In genomic region chr10:14401744-14402143, GRCm38 (mm10) we compare ENCODE assay signal across 16 mouse cellular contexts.
DNase-seq lines count a peak whose midpoint lies in the region; ATAC-seq and TF ChIP-seq lines count a peak whose summit lies in the region.
"Had no signal": no experiment of that assay in that cellular context is flagged by ENCODE, and none has a peak within 500 bp of the region (broad histone marks: within the 10 kb centered on the region; RNA-seq: fewer than 3 reads in every experiment).

No protein-coding gene starts in this region.

- no peaks in the 10 kb centered on the region for H3K36me3 ChIP-seq in limb, embryonic 14.5 days (ENCODE audit: control insufficient read depth, insufficient read depth, low read length)
- H3K36me3 ChIP-seq in limb, embryonic 10.5 days, result no peaks in the 10 kb centered on the region
- H3K36me3 ChIP-seq in intestine, embryonic 16.5 days (ENCODE audit: control insufficient read depth, insufficient read depth, low read length), result no peaks in the 10 kb centered on the region
- H3K36me3 ChIP-seq: intestine, embryonic 15.5 days; midbrain, embryonic 13.5 days; neural tube, embryonic 12.5 days had no signal

- no peaks in the 10 kb centered on the region for H3K27me3 ChIP-seq in limb, embryonic 14.5 days (ENCODE audit: control insufficient read depth, insufficient read depth, low read length)
- no peaks in the 10 kb centered on the region for H3K27me3 ChIP-seq in limb, embryonic 10.5 days (ENCODE audit: low read depth, poor library complexity, severe bottlenecking)
- H3K27me3 ChIP-seq in intestine, embryonic 16.5 days (replicated peaks; ENCODE audit: control insufficient read depth, insufficient read depth, low read length), result no peaks in the 10 kb centered on the region
- H3K27me3 ChIP-seq: intestine, embryonic 15.5 days; midbrain, embryonic 13.5 days; neural tube, embryonic 12.5 days had no signal

- no peak overlapping the region for H3K9ac ChIP-seq in limb, embryonic 14.5 days (ENCODE audit: low read depth, low read length, severe bottlenecking)
- H3K9ac ChIP-seq in intestine, embryonic 16.5 days (ENCODE audit: low read depth, low read length), result no peak overlapping the region
- H3K9ac ChIP-seq: intestine, embryonic 15.5 days; midbrain, embryonic 13.5 days; neural tube, embryonic 12.5 days had no signal

- H3K9me3 ChIP-seq in limb, embryonic 14.5 days (ENCODE audit: control insufficient read depth, low read length), result peaks cover 5% of the 10 kb centered on the region
- no peaks in the 10 kb centered on the region for H3K9me3 ChIP-seq in limb, embryonic 10.5 days (replicated peaks)
- H3K9me3 ChIP-seq in intestine, embryonic 16.5 days (ENCODE audit: control insufficient read depth, low read length), result no peaks in the 10 kb centered on the region
- H3K9me3 ChIP-seq: intestine, embryonic 15.5 days had no signal

- H3K4me3 ChIP-seq in limb, embryonic 14.5 days (replicated peaks; ENCODE audit: low read length), result no peak overlapping the region
- no peak overlapping the region for H3K4me3 ChIP-seq in limb, embryonic 10.5 days
- no peak overlapping the region for H3K4me3 ChIP-seq in intestine, embryonic 16.5 days (ENCODE audit: low read length)
- H3K4me3 ChIP-seq: intestine, embryonic 15.5 days; midbrain, embryonic 13.5 days; neural tube, embryonic 12.5 days had no signal

- no peak overlapping the region for H3K27ac ChIP-seq in limb, embryonic 14.5 days (replicated peaks; ENCODE audit: low read depth, low read length)
- H3K27ac ChIP-seq in limb, embryonic 10.5 days, result no peak overlapping the region
- no peak overlapping the region for H3K27ac ChIP-seq in intestine, embryonic 16.5 days (ENCODE audit: low read length)
- H3K27ac ChIP-seq: intestine, embryonic 15.5 days; midbrain, embryonic 13.5 days; neural tube, embryonic 12.5 days had no signal

- intact Hi-C loops in gastrocnemius, postnatal 14 days (cut with DNase I; ENCODE audit: low total_unique reads), result loop anchor here (5.0 kb wide), 1 partner anchor 306 kb away; the partner anchor contains the start of genes Nmbr and Vta1

- 64% methylated on average over 8 of the region's 8 CpGs for WGBS in limb, embryonic 14.5 days
- WGBS in limb, embryonic 10.5 days, result 81% methylated on average over 8 of the region's 8 CpGs
- 78% methylated on average over 8 of the region's 8 CpGs for WGBS in intestine, embryonic 16.5 days

- ATAC-seq in limb, embryonic 14.5 days (ENCODE audit: low FRiP score, low read depth), result no peak
- no peak for ATAC-seq in intestine, embryonic 16.5 days
- ATAC-seq: intestine, embryonic 15.5 days; midbrain, embryonic 13.5 days had no signal

- TF ChIP-seq POLR2A in limb, embryonic 14.5 days (IDR thresholded peaks at IDR 0.05; ENCODE audit: borderline replicate concordance, extremely low read depth, insufficient read depth, insufficient read length), result no peak

- no peaks in the 10 kb centered on the region for H3K4me1 ChIP-seq in limb, embryonic 14.5 days (ENCODE audit: control insufficient read depth, insufficient read depth, low read length)
- no peaks in the 10 kb centered on the region for H3K4me1 ChIP-seq in limb, embryonic 10.5 days
- H3K4me1 ChIP-seq in intestine, embryonic 16.5 days (ENCODE audit: control insufficient read depth, insufficient read depth, low read length), result no peaks in the 10 kb centered on the region
- H3K4me1 ChIP-seq: intestine, embryonic 15.5 days; midbrain, embryonic 13.5 days; neural tube, embryonic 12.5 days had no signal

- H3K4me2 ChIP-seq in limb, embryonic 14.5 days (replicated peaks; ENCODE audit: low read depth, low read length, severe bottlenecking), result no peak overlapping the region
- no peak overlapping the region for H3K4me2 ChIP-seq in intestine, embryonic 16.5 days (ENCODE audit: low read depth, low read length)
- H3K4me2 ChIP-seq: intestine, embryonic 15.5 days; midbrain, embryonic 13.5 days; neural tube, embryonic 12.5 days had no signal

- DNase-seq in cerebellum, postnatal 10 days, result peak; percentile 26 to 46
- DNase-seq in cerebellum, adult 11 months, result no peak
- peak; percentile 9 for DNase-seq in limb, embryonic 14.5 days (ENCODE audit: low spot score)
- DNase-seq in limb, embryonic 10.5 days (ENCODE audit: low spot score), result no peak
- DNase-seq in gastrocnemius, postnatal 14 days, result peak; percentile 66
- peak; percentile 3 for DNase-seq in lung, postnatal 25 days (ENCODE audit: low spot score)
- DNase-seq in retina, embryonic 14.5 days (ENCODE audit: low spot score), result no peak
- DNase-seq: B cell, adult 2 months; cerebellum, postnatal 36 days; kidney, postnatal 4 days; liver; thymus, postnatal 14 days had no signal

Comparison
In these comparisons a context has a peak if more than half of its experiments do, and no peak if none do; other contexts are left out.
1. DNase-seq: peak in cerebellum, postnatal 10 days (2 of 2), limb, embryonic 14.5 days (single experiment), gastrocnemius, postnatal 14 days (single experiment) and lung, postnatal 25 days (single experiment); none in cerebellum, adult 11 months (single experiment), limb, embryonic 10.5 days (single experiment) and retina, embryonic 14.5 days (single experiment).